Comparison of ENCODE assay signal across 24 mouse cellular contexts in genomic region chr7:35058329-35058728, GRCm38 (mm10). TPM values are rescaled to one million over a fixed set of nuclear protein-coding genes. Genes with fewer than 3 reads are reported as not detected.
A peak's percentile ranks its signal among the peaks of the same experiment; 100 is the strongest.
DNase-seq lines count a peak whose midpoint lies in the region; ATAC-seq and TF ChIP-seq lines count a peak whose summit lies in the region.
"Had no signal": no experiment of that assay in that cellular context is flagged by ENCODE, and none has a peak within 500 bp of the region (broad histone marks: within the 10 kb centered on the region; RNA-seq: fewer than 3 reads in every experiment).

No protein-coding gene starts in this region.

- H3K4me2 ChIP-seq in lung, postnatal 0 days (replicated peaks; ENCODE audit: low read depth, low read length), result no peak overlapping the region
- H3K4me2 ChIP-seq: embryonic facial prominence, embryonic 12.5 days; forebrain, embryonic 13.5 days; forebrain, embryonic 15.5 days had no signal

- peak; percentile 70 for TF ChIP-seq EP300 in lung, postnatal 0 days (IDR thresholded peaks at IDR 0.05)

- DNase-seq in gastrocnemius, adult 2 months, result no peak
- DNase-seq in gastrocnemius, postnatal 4 days (ENCODE audit: low spot score in 2 of 2), result no peak
- peak; percentile 73 for DNase-seq in lung, postnatal 0 days (ENCODE audit: low spot score)
- DNase-seq in lung, postnatal 10 days, result no peak
- peak; percentile 53 for DNase-seq in lung, postnatal 36 days
- no peak for DNase-seq in lung, postnatal 4 days
- DNase-seq: adrenal gland, adult 8-10 months; adrenal gland, postnatal 14 days; adrenal gland, postnatal 36 days; B cell, adult 2 months; cerebellum, adult 11-12 months; cerebellum, adult 2 months; cerebellum, adult 9-10 months; cerebellum, postnatal 10 days; cerebellum, postnatal 25 days had no signal

- intact Hi-C loops in gastrocnemius, adult 2 months (cut with DNase I), result loop anchor here (10.0 kb wide), 1 partner anchor 894 kb away; the partner anchor contains the start of gene Uba2

- no peak for ATAC-seq in lung, postnatal 0 days
- ATAC-seq: activated CD4-positive, CD25-positive, alpha-beta regulatory T cell, adult 4 months; CD4-positive, CD25-positive, alpha-beta regulatory T cell, adult 4 months; forebrain, embryonic 13.5 days; forebrain, embryonic 15.5 days; Patski had no signal

- peaks cover 3% of the 10 kb centered on the region; the same call in 1 of the 2 replicates for H3K4me1 ChIP-seq in lung, postnatal 0 days (ENCODE audit: insufficient read depth, low read depth, low read length)

- no peak overlapping the region for H3K4me3 ChIP-seq in gastrocnemius, adult 2 months
- H3K4me3 ChIP-seq in lung, postnatal 0 days (ENCODE audit: low read depth, low read length), result no peak overlapping the region
- H3K4me3 ChIP-seq: embryonic facial prominence, embryonic 10.5 days; embryonic facial prominence, embryonic 12.5 days; forebrain, embryonic 13.5 days; forebrain, embryonic 15.5 days had no signal

- TF ChIP-seq CTCF in gastrocnemius, adult 2 months (IDR thresholded peaks at IDR 0.05), result no peak
- no peak for TF ChIP-seq CTCF in lung, postnatal 0 days (IDR thresholded peaks at IDR 0.05)

- 90% methylated on average over 1 of the region's 1 CpGs for WGBS in lung, postnatal 0 days

- H3K27ac ChIP-seq in gastrocnemius, adult 2 months, result peak overlapping the region; percentile 96
- H3K27ac ChIP-seq in lung, postnatal 0 days (ENCODE audit: low read length), result no peak overlapping the region
- H3K27ac ChIP-seq: embryonic facial prominence, embryonic 10.5 days; embryonic facial prominence, embryonic 12.5 days; forebrain, embryonic 13.5 days; forebrain, embryonic 15.5 days had no signal

- H3K9me3 ChIP-seq in lung, postnatal 0 days (ENCODE audit: low read length), result no peaks in the 10 kb centered on the region
- H3K9me3 ChIP-seq: embryonic facial prominence, embryonic 10.5 days; embryonic facial prominence, embryonic 12.5 days; forebrain, embryonic 13.5 days; forebrain, embryonic 15.5 days; G1E had no signal

- no peaks in the 10 kb centered on the region for H3K36me3 ChIP-seq in lung, postnatal 0 days (ENCODE audit: insufficient read depth, low read length)
- H3K36me3 ChIP-seq: embryonic facial prominence, embryonic 12.5 days; forebrain, embryonic 15.5 days had no signal

- H3K27me3 ChIP-seq in lung, postnatal 0 days (replicated peaks; ENCODE audit: insufficient read depth, low read length), result no peaks in the 10 kb centered on the region
- H3K27me3 ChIP-seq: CH12.LX; embryonic facial prominence, embryonic 12.5 days; forebrain, embryonic 13.5 days; forebrain, embryonic 15.5 days; Patski had no signal

- H3K9ac ChIP-seq in lung, postnatal 0 days (replicated peaks; ENCODE audit: low read depth), result no peak overlapping the region
- H3K9ac ChIP-seq: embryonic facial prominence, embryonic 12.5 days; forebrain, embryonic 13.5 days; forebrain, embryonic 15.5 days had no signal

RNA-seq across cellular contexts. Expression of gene Cebpg, which starts 2.0 kb away (rescaled TPM):
- 10 to 100 TPM; 41.0 to 46.0 TPM for total RNA-seq in gastrocnemius, adult 2 months (2021)
- 10 to 100 TPM; 23.0 to 24.8 TPM for total RNA-seq in gastrocnemius, postnatal 4 days (2021)
- 46.7 and 47.4 TPM in 2 replicates for polyA plus RNA-seq in lung, postnatal 0 days (2015; fragmentation: Nextera tagmentation; extraction: Ambion mirVana)

Comparison
In these comparisons a context has a peak if more than half of its experiments do, and no peak if none do; other contexts are left out.
1. DNase-seq: peak in lung, postnatal 0 days (single experiment) and lung, postnatal 36 days (single experiment); none in gastrocnemius, adult 2 months (single experiment), gastrocnemius, postnatal 4 days (0 of 2), lung, postnatal 10 days (single experiment) and lung, postnatal 4 days (0 of 2).